Mouse (Mus musculus): Measurements from ENCODE around the gene Psph.

Psph gene

GRCm38 (mm10) chr5:129730344-129730743 is 56.9 kb downstream of the Psph start:
- peak; percentile 58 to 80 for DNase-seq

- no peak for DNase-seq
Measured at GRCm38 (mm10) chr5:129729286-129729685, 58.0 kb downstream of the Psph start.

GRCm38 (mm10) chr5:129726784-129727183 is 60.5 kb downstream of the Psph start:
- DNase-seq = no peak

GRCm38 (mm10) chr5:129725774-129726392 is 61.4 kb downstream of the Psph start:
- peak in 1 of 2 experiments; percentile 36 for DNase-seq

- peak; percentile 88 to 96 for DNase-seq
Measured at GRCm38 (mm10) chr5:129724834-129725773, 62.1 kb downstream of the Psph start, which contains the start of gene Nipsnap2. Nipsnap2 (plus strand) TSS chr5:129725063.

- no peak for DNase-seq
Measured at GRCm38 (mm10) chr5:129724268-129724667, 63.0 kb downstream of the Psph start.

- no peak for DNase-seq
Measured at GRCm38 (mm10) chr5:129720176-129720575, 67.1 kb downstream of the Psph start.

- DNase-seq = no peak
Measured at GRCm38 (mm10) chr5:129717016-129717415, 70.2 kb downstream of the Psph start.

Measured in kidney, postnatal 25 days (tissue).